Mouse (Mus musculus): ENCODE data around the gene Defa32. TPM values are rescaled to one million over a fixed set of nuclear protein-coding genes. Genes with fewer than 3 reads are reported as not detected.
"Not testable (repeated sequence)": the region's sequence is repeated elsewhere in the genome, so short reads cannot be mapped to it uniquely, and the experiment has no call there.

Gene Defa32
- not detected in 2 replicates for total RNA-seq (2014; rRNA removed)
- not detected in 2 replicates for polyA plus RNA-seq (2015; fragmentation: Nextera tagmentation; extraction: Ambion mirVana)

- WGBS: no CpG with 5 or more reads among the region's 2 CpGs
- not testable (repeated sequence) for H3K9me3 ChIP-seq (ENCODE audit: low read length); H3K36me3 ChIP-seq (ENCODE audit: insufficient read depth); H3K4me3 ChIP-seq (ENCODE audit: low read depth, low read length); H3K27ac ChIP-seq (ENCODE audit: low read depth, low read length); H3K27me3 ChIP-seq (ENCODE audit: insufficient read depth, low read length); H3K4me2 ChIP-seq (ENCODE audit: low read depth); H3K9ac ChIP-seq; ATAC-seq; DNase-seq; H3K4me1 ChIP-seq (ENCODE audit: insufficient read depth)
Observed at GRCm38 (mm10) chr8:21528732-21529131, at the start of gene Defa32. TSS of gene Defa32 (plus strand) at chr8:21529032.

GRCm38 (mm10) chr8:21508958-21509357 lies 19.9 kb upstream of the Defa32 start, which contains the start of gene Defa20:
TSS of gene Defa20 (plus strand) at chr8:21509258.
- H3K9ac ChIP-seq; DNase-seq; H3K4me2 ChIP-seq (ENCODE audit: low read depth); H3K9me3 ChIP-seq (ENCODE audit: low read length); H3K27me3 ChIP-seq (ENCODE audit: insufficient read depth, low read length); ATAC-seq; H3K27ac ChIP-seq (ENCODE audit: low read depth, low read length); H3K4me3 ChIP-seq (ENCODE audit: low read depth, low read length); H3K36me3 ChIP-seq (ENCODE audit: insufficient read depth); H3K4me1 ChIP-seq (ENCODE audit: insufficient read depth): not testable (repeated sequence)
- no CpG with 5 or more reads among the region's 2 CpGs for WGBS

GRCm38 (mm10) chr8:21565086-21565485 lies 36.3 kb downstream of the Defa32 start, which contains the start of gene Defa37:
TSS of gene Defa37 (plus strand) at chr8:21565386.
- not testable (repeated sequence) for H3K9me3 ChIP-seq (ENCODE audit: low read length); H3K4me3 ChIP-seq (ENCODE audit: low read depth, low read length); H3K36me3 ChIP-seq (ENCODE audit: insufficient read depth); DNase-seq; H3K9ac ChIP-seq; H3K4me2 ChIP-seq (ENCODE audit: low read depth); H3K4me1 ChIP-seq (ENCODE audit: insufficient read depth); H3K27me3 ChIP-seq (ENCODE audit: insufficient read depth, low read length); H3K27ac ChIP-seq (ENCODE audit: low read depth, low read length); ATAC-seq
- WGBS: no CpG with 5 or more reads among the region's 1 CpGs

Other genes with a start within 250 kb of the Defa32 start
- not detected in 2 replicates for gene Defa27, start 213.5 kb upstream of the Defa32 start, total RNA-seq (2014; rRNA removed)
- gene Defa27, start 213.5 kb upstream of the Defa32 start, polyA plus RNA-seq (2015; fragmentation: Nextera tagmentation; extraction: Ambion mirVana): not detected in 2 replicates
- gene Defa29, start 202.0 kb upstream of the Defa32 start, total RNA-seq (2014; rRNA removed): not detected in 2 replicates
- gene Defa29, start 202.0 kb upstream of the Defa32 start, polyA plus RNA-seq (2015; fragmentation: Nextera tagmentation; extraction: Ambion mirVana): not detected in 2 replicates
- gene Defa2, start 150.5 kb upstream of the Defa32 start, total RNA-seq (2014; rRNA removed): not detected in 2 replicates
- gene Defa2, start 150.5 kb upstream of the Defa32 start, polyA plus RNA-seq (2015; fragmentation: Nextera tagmentation; extraction: Ambion mirVana): not detected in 2 replicates
- not detected in 2 replicates for gene Defa33, start 137.2 kb upstream of the Defa32 start, total RNA-seq (2014; rRNA removed)
- gene Defa33, start 137.2 kb upstream of the Defa32 start, polyA plus RNA-seq (2015; fragmentation: Nextera tagmentation; extraction: Ambion mirVana): not detected in 2 replicates
- gene Defa36, start 101.6 kb upstream of the Defa32 start, total RNA-seq (2014; rRNA removed): not detected in 2 replicates
- gene Defa36, start 101.6 kb upstream of the Defa32 start, polyA plus RNA-seq (2015; fragmentation: Nextera tagmentation; extraction: Ambion mirVana): not detected in 2 replicates
- gene Gm7849, start 72.5 kb upstream of the Defa32 start, total RNA-seq (2014; rRNA removed): not detected in 2 replicates
- gene Gm7849, start 72.5 kb upstream of the Defa32 start, polyA plus RNA-seq (2015; fragmentation: Nextera tagmentation; extraction: Ambion mirVana): not detected in 2 replicates
- gene Defa20, start 19.8 kb upstream of the Defa32 start, total RNA-seq (2014; rRNA removed): not detected in 2 replicates
- not detected in 2 replicates for gene Defa20, start 19.8 kb upstream of the Defa32 start, polyA plus RNA-seq (2015; fragmentation: Nextera tagmentation; extraction: Ambion mirVana)
- not detected in 2 replicates for gene Defa37, start 36.4 kb downstream of the Defa32 start, total RNA-seq (2014; rRNA removed)
- not detected in 2 replicates for gene Defa37, start 36.4 kb downstream of the Defa32 start, polyA plus RNA-seq (2015; fragmentation: Nextera tagmentation; extraction: Ambion mirVana)
- not detected in 2 replicates for gene Defa28, start 54.0 kb downstream of the Defa32 start, total RNA-seq (2014; rRNA removed)
- gene Defa28, start 54.0 kb downstream of the Defa32 start, polyA plus RNA-seq (2015; fragmentation: Nextera tagmentation; extraction: Ambion mirVana): not detected in 2 replicates
- not detected in 2 replicates for gene Gm7861, start 65.5 kb downstream of the Defa32 start, total RNA-seq (2014; rRNA removed)
- not detected in 2 replicates for gene Gm7861, start 65.5 kb downstream of the Defa32 start, polyA plus RNA-seq (2015; fragmentation: Nextera tagmentation; extraction: Ambion mirVana)
- not detected in 2 replicates for gene Defa26, start 89.2 kb downstream of the Defa32 start, total RNA-seq (2014; rRNA removed)
- not detected in 2 replicates for gene Defa26, start 89.2 kb downstream of the Defa32 start, polyA plus RNA-seq (2015; fragmentation: Nextera tagmentation; extraction: Ambion mirVana)
- not detected in 2 replicates for gene Defa17, start 126.7 kb downstream of the Defa32 start, total RNA-seq (2014; rRNA removed)
- gene Defa17, start 126.7 kb downstream of the Defa32 start, polyA plus RNA-seq (2015; fragmentation: Nextera tagmentation; extraction: Ambion mirVana): not detected in 2 replicates
- gene Defa34, start 136.8 kb downstream of the Defa32 start, total RNA-seq (2014; rRNA removed): not detected in 2 replicates
- gene Defa34, start 136.8 kb downstream of the Defa32 start, polyA plus RNA-seq (2015; fragmentation: Nextera tagmentation; extraction: Ambion mirVana): not detected in 2 replicates
- gene AY761184, start 174.6 kb downstream of the Defa32 start, total RNA-seq (2014; rRNA removed): not detected in 2 replicates
- not detected in 2 replicates for gene AY761184, start 174.6 kb downstream of the Defa32 start, polyA plus RNA-seq (2015; fragmentation: Nextera tagmentation; extraction: Ambion mirVana)
- not detected in 2 replicates for gene Defa24, start 205.5 kb downstream of the Defa32 start, total RNA-seq (2014; rRNA removed)
- gene Defa24, start 205.5 kb downstream of the Defa32 start, polyA plus RNA-seq (2015; fragmentation: Nextera tagmentation; extraction: Ambion mirVana): not detected in 2 replicates